Mouse (Mus musculus) embryonic facial prominence, embryonic 13.5 days (tissue): Measurements from ENCODE around the gene D17H6S53E. TPM values are rescaled to one million over a fixed set of nuclear protein-coding genes. Genes with fewer than 3 reads are reported as not detected.
A peak's percentile ranks its signal among the peaks of the same experiment; 100 is the strongest.

ENCODE experiments used
- ATAC-seq: fragments of 200-750 bp; cut with Nextera tagmentation; 2 replicates; pipeline ENCODE4 v1.8.0; 2017; ENCODE audit warnings: low read depth; ENCODE audit not compliant: insufficient number of reproducible peaks, insufficient read depth, low FRiP score, low TSS enrichment
- H3K27ac ChIP-seq: fragments of 300-500 bp; sonication (generic); 2 replicates; pipeline ENCODE4 v1.5.1; 2015; ENCODE audit warnings: moderate library complexity, mild to moderate bottlenecking, inconsistent platforms
- H3K27me3 ChIP-seq: fragments of 300-500 bp; sonication (generic); 2 replicates; pipeline ENCODE4 v1.6.1; 2015; ENCODE audit warnings: mild to moderate bottlenecking, inconsistent platforms
- H3K36me3 ChIP-seq: fragments of 300-500 bp; sonication (generic); 2 replicates; pipeline ENCODE4 v1.6.1; 2015; ENCODE audit warnings: mild to moderate bottlenecking, inconsistent platforms
- H3K4me1 ChIP-seq: fragments of 300-500 bp; sonication (generic); 2 replicates; pipeline ENCODE4 v1.6.1; 2015; ENCODE audit warnings: inconsistent platforms
- H3K4me2 ChIP-seq: fragments of 300-500 bp; sonication (generic); 2 replicates; pipeline ENCODE4 v1.6.1; 2015; ENCODE audit warnings: moderate library complexity, mild to moderate bottlenecking, inconsistent platforms
- H3K4me3 ChIP-seq: fragments of 300-500 bp; sonication (generic); 2 replicates; pipeline ENCODE4 v1.5.1; 2015; ENCODE audit warnings: mild to moderate bottlenecking, inconsistent platforms
- H3K9ac ChIP-seq: fragments of 300-500 bp; sonication (generic); 2 replicates; pipeline ENCODE4 v1.6.1; 2015; ENCODE audit warnings: mild to moderate bottlenecking, inconsistent platforms
- H3K9me3 ChIP-seq: fragments of 300-500 bp; sonication (generic); 2 replicates; pipeline ENCODE4 v1.6.1; 2016; ENCODE audit warnings: inconsistent platforms
- WGBS: fragments of 180-500 bp; shearing (Covaris S2); methylation state at CpG from one replicate; pipeline ENCODE4 v1.1.7; 2015; ENCODE audit warnings: mixed read lengths; 5-methylcytosine and 5-hydroxymethylcytosine counted together
- polyA plus RNA-seq: library from polyadenylated mRNA; unstranded; fragments of >200 nt; fragmentation: Nextera tagmentation; extraction: Ambion mirVana; gene quantifications from 2 replicates; pipeline ENCODE4 v1.2.1, GENCODE M21; 2015

The D17H6S53E gene
- polyA plus RNA-seq, 1 experiment from 2014 or later: 12.3 TPM

- no peak for ATAC-seq
- 89% methylated on average over 33 of the region's 33 CpGs for WGBS
- no peak overlapping the region for H3K27ac ChIP-seq
These were observed 30.5 kb downstream of the D17H6S53E start for GRCm38 (mm10) chr17:35156461-35157200.

GRCm38 (mm10) chr17:35157254-35157653, 31.1 kb downstream of the D17H6S53E start:
- Histone ChIP-seq H3K4me2 (no peak overlapping the region), H3K9me3 (no peaks in the 10 kb centered on the region), H3K4me3 (no peak overlapping the region), H3K9ac (no peak overlapping the region), H3K27me3 (no peaks in the 10 kb centered on the region), H3K27ac (no peak overlapping the region), H3K4me1 (peaks cover 31% of the 10 kb centered on the region), H3K36me3 (peaks cover 100% of the 10 kb centered on the region)
- WGBS: 92% methylated on average over 8 of the region's 8 CpGs
- ATAC-seq: no peak

More at GRCm38 (mm10) chr17:35156461-35157200, 30.5 kb downstream of the D17H6S53E start:
- no peaks in the 10 kb centered on the region for H3K27me3 ChIP-seq
- 0 out of 2 replicates have a peak overlapping the region, but pooled peaks have one; percentile 36 for H3K9ac ChIP-seq
- peaks cover 24% of the 10 kb centered on the region for H3K4me1 ChIP-seq
- H3K36me3 ChIP-seq: peaks cover 100% of the 10 kb centered on the region
- H3K4me3 ChIP-seq: no peak overlapping the region
- H3K9me3 ChIP-seq: no peaks in the 10 kb centered on the region
- no peak overlapping the region for H3K4me2 ChIP-seq

GRCm38 (mm10) chr17:35157661-35158175, 31.5 kb downstream of the D17H6S53E start:
- peaks cover 100% of the 10 kb centered on the region for H3K36me3 ChIP-seq
- H3K9ac ChIP-seq: no peak overlapping the region
- 90% methylated on average over 8 of the region's 8 CpGs for WGBS
- peaks cover 35% of the 10 kb centered on the region for H3K4me1 ChIP-seq
- no peak overlapping the region for H3K4me3 ChIP-seq
- no peak for ATAC-seq
- no peak overlapping the region for H3K4me2 ChIP-seq
- no peak overlapping the region for H3K27ac ChIP-seq
- no peaks in the 10 kb centered on the region for H3K9me3 ChIP-seq
- no peaks in the 10 kb centered on the region for H3K27me3 ChIP-seq

GRCm38 (mm10) chr17:35158850-35159593, 32.8 kb downstream of the D17H6S53E start:
- Histone ChIP-seq H3K9me3 (no peaks in the 10 kb centered on the region), H3K27ac (no peak overlapping the region), H3K4me2 (no peak overlapping the region), H3K4me3 (no peak overlapping the region), H3K27me3 (no peaks in the 10 kb centered on the region), H3K36me3 (peaks cover 90% of the 10 kb centered on the region), H3K9ac (no peak overlapping the region), H3K4me1 (peaks cover 36% of the 10 kb centered on the region)
- WGBS: 91% methylated on average over 16 of the region's 16 CpGs
- ATAC-seq: no peak

DNA sequence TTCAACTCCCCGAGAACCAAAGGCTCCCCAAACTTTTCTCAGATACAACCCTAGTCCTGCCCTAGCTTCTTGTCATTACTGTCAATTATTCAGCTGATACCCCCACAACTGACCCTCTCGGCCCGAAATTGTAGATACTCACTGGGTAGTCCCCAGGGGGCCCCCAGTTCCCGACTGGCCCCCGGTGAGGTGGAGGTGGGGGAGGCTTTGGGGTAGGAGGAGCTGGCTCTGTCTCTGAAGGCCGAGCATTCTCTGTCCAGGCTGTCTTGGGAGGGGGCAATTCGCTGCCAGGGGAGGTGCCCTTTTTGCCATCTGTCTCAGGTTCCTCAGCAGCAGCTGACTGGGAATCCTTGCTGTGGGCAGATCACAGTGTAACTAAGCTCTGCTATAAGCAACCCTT, 33.5 kb downstream of the D17H6S53E start:
- H3K4me2 ChIP-seq: no peak overlapping the region
- no peak overlapping the region for H3K9ac ChIP-seq
- H3K9me3 ChIP-seq: no peaks in the 10 kb centered on the region
- no peak for ATAC-seq
- no peak overlapping the region for H3K27ac ChIP-seq
- WGBS: 85% methylated on average over 7 of the region's 7 CpGs
- H3K36me3 ChIP-seq: peaks cover 84% of the 10 kb centered on the region
- H3K4me1 ChIP-seq: peaks cover 30% of the 10 kb centered on the region
- no peak overlapping the region for H3K4me3 ChIP-seq
- H3K27me3 ChIP-seq: no peaks in the 10 kb centered on the region

DNA sequence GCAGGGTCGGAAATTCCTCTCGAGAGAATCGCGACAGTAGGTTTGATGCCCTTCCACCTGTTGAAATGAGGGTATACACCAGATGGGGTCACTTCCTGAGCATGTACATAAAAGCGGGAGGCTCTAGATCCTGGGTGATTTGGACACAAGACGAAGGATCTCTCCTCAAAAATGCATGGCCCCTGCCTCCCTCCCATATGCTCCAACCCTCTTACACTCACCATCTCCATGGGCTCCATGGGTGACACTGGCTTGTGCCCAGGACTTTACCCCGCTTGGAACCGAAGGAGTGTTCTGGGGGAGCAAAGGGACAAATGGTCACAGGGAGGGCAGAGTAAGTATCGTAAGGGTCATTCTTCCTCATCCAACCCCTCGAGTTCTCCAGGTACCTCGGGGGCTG, 35.2 kb downstream of the D17H6S53E start:
- H3K4me3 ChIP-seq: no peak overlapping the region
- peaks cover 66% of the 10 kb centered on the region for H3K36me3 ChIP-seq
- no peak overlapping the region for H3K4me2 ChIP-seq
- no peaks in the 10 kb centered on the region for H3K27me3 ChIP-seq
- H3K9me3 ChIP-seq: no peaks in the 10 kb centered on the region
- H3K27ac ChIP-seq: no peak overlapping the region
- peaks cover 24% of the 10 kb centered on the region for H3K4me1 ChIP-seq
- WGBS: 86% methylated on average over 11 of the region's 11 CpGs
- no peak for ATAC-seq
- peak overlapping the region; percentile 100; the same call in 1 of the 2 replicates for H3K9ac ChIP-seq

- Histone ChIP-seq H3K4me2 (peak overlapping the region; percentile 94), H3K36me3 (peaks cover 59% of the 10 kb centered on the region), H3K9ac (peak overlapping the region; percentile 100), H3K27ac (no peak overlapping the region), H3K9me3 (no peaks in the 10 kb centered on the region), H3K27me3 (no peaks in the 10 kb centered on the region), H3K4me1 (peaks cover 27% of the 10 kb centered on the region), H3K4me3 (peak overlapping the region; percentile 99)
- no peak for ATAC-seq
- 74% methylated on average over 14 of the region's 14 CpGs for WGBS
These were observed 35.9 kb downstream of the D17H6S53E start for GRCm38 (mm10) chr17:35162121-35162520.

GRCm38 (mm10) chr17:35162730-35163129, 36.6 kb downstream of the D17H6S53E start:
- Histone ChIP-seq H3K36me3 (peaks cover 53% of the 10 kb centered on the region), H3K9ac (peak overlapping the region; percentile 100), H3K4me3 (peak overlapping the region; percentile 99), H3K4me2 (peak overlapping the region; percentile 94), H3K27me3 (no peaks in the 10 kb centered on the region), H3K9me3 (no peaks in the 10 kb centered on the region), H3K27ac (no peak overlapping the region), H3K4me1 (peaks cover 27% of the 10 kb centered on the region)
- WGBS: 35% methylated on average over 12 of the region's 12 CpGs
- ATAC-seq: no peak

GRCm38 (mm10) chr17:35163326-35164081, 37.3 kb downstream of the D17H6S53E start:
- Histone ChIP-seq H3K4me2 (peak overlapping the region; percentile 94), H3K27ac (peak overlapping the region; percentile 98), H3K4me1 (peaks cover 27% of the 10 kb centered on the region), H3K36me3 (peaks cover 45% of the 10 kb centered on the region), H3K9ac (peak overlapping the region; percentile 100), H3K9me3 (no peaks in the 10 kb centered on the region), H3K4me3 (peak overlapping the region; percentile 99), H3K27me3 (no peaks in the 10 kb centered on the region)
- no peak for ATAC-seq
- 9% methylated on average over 8 of the region's 8 CpGs for WGBS

GRCm38 (mm10) chr17:35164218-35164567, 38.0 kb downstream of the D17H6S53E start:
- ATAC-seq: no peak
- peak overlapping the region; percentile 98 for H3K27ac ChIP-seq
- no peaks in the 10 kb centered on the region for H3K9me3 ChIP-seq
- peaks cover 38% of the 10 kb centered on the region for H3K36me3 ChIP-seq
- peak overlapping the region; percentile 94 for H3K4me2 ChIP-seq
- under 1% methylated on average over 28 of the region's 28 CpGs for WGBS
- peak overlapping the region; percentile 100 for H3K9ac ChIP-seq
- H3K4me1 ChIP-seq: peaks cover 27% of the 10 kb centered on the region
- H3K27me3 ChIP-seq: no peaks in the 10 kb centered on the region
- peak overlapping the region; percentile 99 for H3K4me3 ChIP-seq
